Mouse (Mus musculus) common myeloid progenitor, adult 5-6 weeks (primary cell): ENCODE results near the gene Ccdc155. TPM values are rescaled to one million over a fixed set of nuclear protein-coding genes. Genes with fewer than 3 reads are reported as not detected.
A peak's percentile ranks its signal among the peaks of the same experiment; 100 is the strongest.

Experiments
- ATAC-seq: replicated peaks from 2 replicates; pipeline ENCODE4 v1.8.0; 2016; ENCODE audit warnings: low read depth, mild to moderate bottlenecking, moderate TSS enrichment, inconsistent platforms; ENCODE audit not compliant: poor library complexity, severe bottlenecking
- total RNA-seq: library from RNA; stranded (forward); fragments of 200-1000, 187-1606 nt; gene quantifications from 2 replicates; pipeline ENCODE4 v1.2.3, GENCODE M21; 2017

The Ccdc155 gene
- total RNA-seq, 1 experiment from 2014 or later = 0.18 TPM

DNA sequence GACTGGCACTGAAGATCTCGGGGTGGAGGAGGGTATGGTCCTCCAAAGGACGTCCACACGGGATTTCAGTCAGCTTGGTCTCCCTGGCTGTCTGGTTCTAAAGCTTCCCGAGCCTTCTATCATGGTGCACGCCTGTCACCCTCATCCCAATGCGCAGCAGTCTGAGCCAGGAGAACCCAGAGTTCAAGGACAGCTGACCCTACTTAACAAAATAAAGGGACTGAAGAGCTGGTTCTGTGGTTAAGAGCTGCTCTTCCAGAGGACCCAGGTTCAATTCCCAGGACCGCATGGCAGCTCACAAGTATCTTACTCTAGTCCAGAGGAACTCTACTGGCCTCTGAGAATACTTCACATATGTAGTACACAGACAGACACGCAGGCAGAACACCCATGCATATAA, 24.4 kb upstream of the Ccdc155 start:
- ATAC-seq = no peak

DNA sequence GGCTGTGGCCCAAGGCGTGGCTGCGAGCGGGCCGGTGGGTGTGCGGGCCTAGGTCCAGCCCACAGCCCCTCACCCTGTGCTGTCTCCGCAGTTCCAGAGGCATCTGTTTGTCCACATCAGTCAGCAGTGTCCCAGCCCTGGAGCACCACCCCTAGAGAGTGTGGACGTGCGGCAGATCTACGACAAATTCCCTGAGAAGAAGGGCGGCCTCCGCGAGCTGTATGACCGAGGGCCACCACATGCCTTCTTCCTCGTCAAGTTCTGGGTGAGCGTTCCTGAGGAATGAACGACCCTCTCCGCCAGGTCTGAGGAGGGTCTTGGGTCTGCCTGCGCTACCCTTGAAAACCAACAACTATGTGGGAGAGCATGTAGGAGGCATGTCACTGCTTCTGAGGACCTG, 23.9 kb upstream of the Ccdc155 start:
- no peak for ATAC-seq

DNA sequence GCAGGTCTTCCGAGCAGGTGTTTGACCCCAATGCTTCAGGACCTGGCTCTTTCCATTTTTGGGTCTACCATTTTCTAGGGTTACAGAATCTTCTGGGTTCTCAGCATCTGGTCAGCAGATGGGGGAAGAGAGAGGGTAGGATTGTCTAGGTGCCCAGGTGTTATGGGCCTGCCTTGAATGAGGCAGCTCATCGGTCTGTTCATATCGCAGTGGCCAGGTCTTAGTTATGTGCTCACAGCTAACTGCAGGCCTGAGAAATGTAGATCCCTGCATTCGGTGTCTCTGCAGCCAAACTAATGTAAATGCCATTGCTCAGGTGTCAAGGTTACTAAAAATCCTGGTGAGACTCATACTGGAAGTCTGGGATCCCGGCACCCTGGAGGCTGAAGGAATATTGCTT, 21.7 kb upstream of the Ccdc155 start:
- ATAC-seq = no peak

DNA sequence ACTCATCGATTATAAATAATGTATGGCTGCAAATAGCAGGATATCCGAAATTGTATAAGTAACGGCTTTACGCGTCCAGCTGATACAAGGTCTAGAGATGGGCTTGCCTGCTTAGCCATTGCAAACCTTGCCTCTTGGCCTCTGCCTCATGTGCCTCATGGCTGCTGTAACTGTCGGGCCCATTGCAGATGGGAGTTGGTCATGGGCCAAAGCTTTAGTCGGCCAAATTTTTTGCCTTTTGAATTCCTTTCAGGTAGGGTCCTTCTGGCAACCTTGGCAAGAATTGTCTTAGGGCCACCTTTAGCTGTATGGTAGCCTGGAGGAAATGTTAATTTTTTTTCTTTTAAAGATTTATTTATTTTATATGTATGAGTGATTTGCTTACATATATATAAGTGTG, 20.1 kb upstream of the Ccdc155 start:
- ATAC-seq = no peak

DNA sequence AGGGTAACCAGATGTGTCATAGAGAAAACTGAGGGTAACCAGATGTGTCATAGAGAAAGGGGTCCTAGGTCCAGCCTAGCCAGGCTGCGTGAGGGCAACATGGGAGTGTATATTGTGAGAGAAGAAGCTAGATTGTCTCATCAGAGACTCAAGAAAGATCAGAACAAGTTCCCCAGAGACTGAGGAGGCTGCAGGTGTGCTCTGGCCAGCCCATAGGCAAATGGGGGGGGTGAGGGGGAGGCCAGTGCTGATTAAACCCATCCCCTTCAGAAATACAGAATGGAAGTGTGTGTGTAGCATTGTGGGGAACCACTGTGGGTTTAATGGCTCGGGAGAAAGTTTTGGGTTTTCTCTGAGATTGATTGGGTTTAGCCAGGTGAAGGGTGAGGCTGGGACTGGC, 17.0 kb upstream of the Ccdc155 start:
- no peak for ATAC-seq

DNA sequence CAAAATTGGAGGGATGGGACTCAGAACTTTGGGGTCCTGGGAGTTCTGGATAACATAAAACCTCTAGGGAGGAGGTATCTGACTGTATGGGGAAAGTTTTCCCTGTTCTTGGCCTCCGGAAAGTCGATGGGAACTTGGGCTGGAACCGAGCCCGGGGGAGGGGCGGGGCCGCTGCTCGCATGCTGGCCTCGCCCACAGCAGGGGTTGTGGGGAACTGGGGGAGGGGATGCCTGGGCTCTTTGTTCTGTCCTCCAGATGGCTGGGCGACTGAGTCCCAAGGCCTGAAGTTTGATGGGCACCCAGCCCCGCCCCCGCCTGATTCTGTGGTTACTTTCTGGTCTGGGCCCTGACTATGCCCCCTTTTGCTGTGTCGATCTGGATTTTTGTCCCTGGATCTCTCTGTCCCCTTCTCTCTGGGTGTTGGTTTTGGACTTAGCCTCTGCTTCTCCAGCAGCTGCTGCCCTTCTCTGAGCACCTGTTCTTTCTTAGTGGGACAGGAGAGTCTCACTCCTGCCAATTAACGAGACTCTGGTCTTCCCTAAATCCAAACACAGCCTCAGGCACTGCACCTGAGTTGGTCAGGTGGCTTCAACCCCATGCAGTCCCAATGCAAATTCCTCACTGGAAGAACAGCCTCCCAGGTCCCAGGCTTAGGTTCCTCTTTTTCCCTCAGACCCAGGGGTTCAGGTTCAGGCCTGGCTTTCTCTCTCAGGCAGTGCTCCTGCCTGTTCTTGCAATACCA, 11.9 kb upstream of the Ccdc155 start:
- ATAC-seq = peak; percentile 39; the same call in 1 of the 2 replicates

DNA sequence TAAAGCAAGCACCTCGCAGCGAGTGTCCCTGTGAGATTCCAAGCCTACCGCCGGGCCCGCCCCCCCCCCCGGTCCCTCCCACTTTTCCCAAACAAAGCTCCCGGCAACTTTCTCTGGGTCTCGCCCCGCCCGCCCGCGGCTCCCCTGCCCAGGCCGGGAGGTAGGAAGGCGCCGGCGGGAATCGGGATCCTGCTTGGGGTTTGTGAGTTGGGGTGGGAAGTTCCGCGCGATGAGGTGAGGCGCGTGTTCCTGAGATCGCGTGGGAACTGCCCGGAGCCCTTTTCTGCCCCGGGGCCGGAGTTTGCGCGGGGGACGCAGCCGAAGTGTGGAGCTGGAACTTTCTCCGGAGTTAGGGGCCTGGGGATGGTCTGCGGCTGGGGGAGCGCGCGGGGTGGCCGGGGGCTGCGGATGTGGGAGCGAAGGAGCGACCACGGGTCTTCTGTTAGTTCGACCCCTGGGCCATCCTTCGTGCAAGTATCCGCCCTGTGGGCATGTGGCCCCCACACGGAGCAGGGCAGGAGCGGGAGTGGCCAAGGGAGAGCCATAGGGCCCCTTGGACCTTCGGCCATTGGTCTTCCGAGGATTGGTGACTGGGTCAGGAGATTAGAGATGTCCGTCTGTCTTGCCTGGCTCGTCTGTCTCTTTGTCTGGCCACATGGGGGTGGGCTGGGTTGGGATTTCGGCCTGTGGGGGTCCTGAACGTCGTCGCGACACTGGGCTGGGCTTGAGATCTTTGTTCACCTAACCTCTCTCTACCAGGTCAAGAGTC, 11.2 kb upstream of the Ccdc155 start, which contains the start of gene Tead2:
TSS of gene Tead2 (plus strand) at position 81 of the 769 bp plus-strand sequence.
- no peak for ATAC-seq

DNA sequence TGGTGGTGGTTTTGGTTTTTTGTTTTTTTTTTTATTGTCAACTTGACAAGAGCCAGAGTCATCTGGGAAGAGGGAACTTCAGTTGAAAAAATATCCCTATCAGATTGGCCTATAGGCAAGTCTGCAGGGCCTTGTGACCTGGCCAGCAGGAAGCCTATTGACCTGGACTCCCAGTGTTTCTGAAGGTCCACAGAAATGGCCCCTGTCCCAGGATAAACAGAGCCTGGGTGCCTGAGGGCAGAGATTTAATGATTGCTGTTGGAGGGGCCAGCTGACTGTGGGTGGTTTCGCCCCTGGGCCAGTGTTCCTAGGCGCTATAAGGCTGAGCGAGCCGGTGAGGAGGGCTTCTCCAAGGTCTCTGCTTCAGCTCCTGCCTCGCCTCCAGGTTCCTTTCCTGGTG, 9.0 kb upstream of the Ccdc155 start:
- ATAC-seq = no peak

DNA sequence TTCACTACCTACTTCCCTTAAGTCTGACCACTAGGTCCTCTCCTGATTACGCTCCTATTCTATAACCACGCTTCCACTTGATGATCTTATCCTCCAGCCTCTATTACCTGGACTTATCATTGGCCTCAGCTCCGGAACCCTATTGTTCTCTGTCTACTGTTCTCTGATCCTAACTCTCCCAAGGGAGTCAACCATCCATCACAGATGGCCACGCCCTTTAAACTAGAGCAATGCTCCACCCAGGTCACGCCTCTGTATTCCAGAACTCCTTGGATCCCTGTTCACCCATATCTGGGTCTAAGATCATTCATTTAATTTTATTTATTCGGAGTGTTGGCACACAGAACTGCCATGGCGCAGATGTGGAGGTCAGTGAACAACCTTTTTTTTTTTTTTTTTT, 7.7 kb upstream of the Ccdc155 start:
- 0 out of 2 replicates have a peak, but pooled peaks have one; percentile 20 for ATAC-seq

DNA sequence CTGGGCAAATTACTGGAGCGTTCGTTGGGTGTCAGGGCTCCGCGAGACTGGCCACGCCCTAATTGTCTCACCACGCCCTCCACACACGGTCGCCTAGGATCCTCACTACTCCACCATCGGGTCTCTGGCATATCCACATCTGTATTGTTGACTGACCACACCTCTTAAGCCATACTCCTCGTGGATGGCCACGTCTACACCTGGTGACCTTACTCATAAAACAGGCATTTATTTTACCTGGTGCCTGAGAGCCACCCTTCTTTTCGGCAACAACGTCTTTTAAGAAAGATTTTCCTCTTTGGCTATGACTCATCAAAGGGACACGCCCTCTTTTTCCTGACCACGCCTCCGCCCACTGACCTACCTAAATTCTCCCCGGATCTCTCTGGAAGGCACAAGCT, 7.2 kb upstream of the Ccdc155 start, which contains the start of gene Dkkl1:
TSS of gene Dkkl1 (minus strand) at position 297 of the 401 bp plus-strand sequence.
- peak; percentile 82 for ATAC-seq

DNA sequence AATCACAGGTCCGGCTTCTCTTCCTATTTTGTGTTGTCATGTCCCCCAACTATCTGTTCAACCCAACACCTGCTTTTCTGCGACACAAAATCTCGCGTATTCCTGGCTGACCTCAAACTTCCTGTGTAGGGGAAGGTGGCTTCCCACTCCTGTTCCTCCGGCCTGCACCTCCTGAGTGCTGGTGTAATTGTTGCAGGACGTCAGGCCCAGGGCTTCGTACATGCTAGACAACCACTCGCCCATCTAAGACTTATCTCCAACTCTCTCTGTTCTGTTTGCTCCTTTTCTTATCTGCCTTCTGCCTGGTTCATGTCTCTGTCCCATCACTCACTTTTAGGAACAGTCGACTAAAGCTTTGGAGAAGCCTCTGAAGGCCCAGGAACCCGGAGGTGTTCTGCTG, 6.4 kb upstream of the Ccdc155 start:
- ATAC-seq = no peak

DNA sequence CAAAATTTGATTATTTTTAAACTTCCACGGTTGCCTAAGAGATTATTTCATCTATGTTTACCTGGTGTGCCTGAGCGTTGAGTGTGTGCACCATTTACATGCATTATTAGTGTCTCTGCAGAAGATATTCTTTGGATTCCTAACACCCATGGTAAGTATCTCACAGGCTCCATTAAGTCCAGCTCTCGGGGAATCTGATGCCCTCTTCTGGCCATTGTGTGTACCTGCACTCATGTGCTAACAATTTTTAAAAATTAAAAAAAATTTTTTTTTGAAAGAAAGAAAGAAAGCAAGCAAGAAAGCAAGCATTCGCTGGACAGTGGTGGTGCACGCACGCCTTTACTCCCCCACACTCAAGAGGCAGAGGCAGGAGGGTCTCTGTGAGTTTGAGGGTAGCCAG, 3.6 kb upstream of the Ccdc155 start:
- ATAC-seq = no peak

DNA sequence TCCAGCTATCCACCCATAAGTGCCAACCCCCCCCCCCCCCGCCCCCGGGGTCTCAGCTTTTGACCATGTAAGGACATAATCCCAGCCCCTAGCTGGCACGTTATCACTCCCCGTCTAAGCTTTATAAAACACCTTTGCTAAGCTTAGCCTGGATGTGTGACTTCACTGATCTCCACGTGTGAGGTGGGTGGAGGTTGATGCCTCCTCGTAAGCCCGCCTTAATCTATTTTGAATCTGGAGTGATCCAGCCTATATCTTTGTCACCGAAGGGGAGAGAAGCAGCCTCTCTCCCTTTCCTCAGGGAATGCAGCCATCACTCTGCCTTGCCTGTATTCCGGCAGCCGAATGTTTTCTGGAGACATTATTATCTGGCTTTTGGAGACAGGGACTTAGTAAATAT, 2.0 kb downstream of the Ccdc155 start:
- ATAC-seq = no peak

DNA sequence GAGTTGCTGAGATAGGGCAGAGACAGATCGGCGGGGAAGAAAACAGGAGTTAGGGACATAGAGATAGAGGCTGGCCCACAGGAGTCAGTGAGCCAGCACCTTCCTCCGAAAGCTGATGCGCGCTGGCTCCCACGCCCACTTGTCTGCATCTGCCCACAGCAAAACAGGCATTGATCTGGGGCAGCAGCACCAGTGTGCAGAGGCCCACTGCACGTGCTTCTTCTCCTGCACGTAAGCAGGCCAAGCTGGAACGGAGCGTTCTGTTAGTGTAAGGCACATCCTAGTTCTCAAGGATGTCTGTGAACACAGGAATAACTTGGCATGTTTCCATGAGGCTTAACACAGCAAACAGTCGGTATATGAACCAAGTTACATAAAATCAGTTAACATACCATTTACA, 5.7 kb downstream of the Ccdc155 start:
- no peak for ATAC-seq

DNA sequence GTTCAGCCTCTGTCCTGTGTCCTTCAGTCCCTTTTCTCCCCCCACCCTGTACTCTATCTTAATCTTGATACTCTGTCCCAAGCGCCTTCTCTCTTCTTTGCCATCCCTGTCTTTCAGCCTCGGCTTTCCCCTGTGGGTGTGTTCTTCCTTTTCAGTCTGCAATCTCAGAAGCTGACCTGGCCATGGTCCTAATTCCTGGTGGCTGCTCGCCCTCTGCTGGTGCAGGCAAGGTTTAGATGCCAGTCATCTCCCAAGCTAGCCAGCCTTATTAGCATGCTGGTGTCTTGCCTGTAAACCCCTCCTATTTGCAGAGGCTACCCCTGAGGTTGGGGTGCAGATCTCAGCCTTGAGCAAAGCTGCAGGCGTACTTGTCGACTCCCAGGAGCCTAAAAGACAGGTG, 6.3 kb downstream of the Ccdc155 start:
- peak; percentile 80 for ATAC-seq

DNA sequence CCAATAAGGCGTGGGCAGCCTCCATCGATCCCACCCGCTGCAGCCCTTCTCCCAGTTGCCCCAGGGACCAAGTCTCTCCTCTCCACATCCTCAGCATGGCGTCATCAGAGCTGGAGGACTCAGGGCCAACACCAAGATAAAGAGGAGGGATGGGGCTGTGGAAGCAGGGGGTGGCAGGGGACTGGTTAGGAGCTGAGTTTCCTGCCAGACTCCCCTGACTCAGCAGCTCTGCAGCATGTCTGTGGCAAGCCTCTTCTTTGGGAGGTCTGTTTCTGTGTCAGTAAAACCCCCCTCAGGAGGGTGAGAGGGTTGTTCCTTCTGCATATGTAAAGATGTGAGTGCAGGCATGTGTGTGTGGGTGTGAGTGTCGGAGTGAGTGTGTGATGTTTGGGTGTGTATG, 7.7 kb downstream of the Ccdc155 start:
- peak; percentile 46 for ATAC-seq

DNA sequence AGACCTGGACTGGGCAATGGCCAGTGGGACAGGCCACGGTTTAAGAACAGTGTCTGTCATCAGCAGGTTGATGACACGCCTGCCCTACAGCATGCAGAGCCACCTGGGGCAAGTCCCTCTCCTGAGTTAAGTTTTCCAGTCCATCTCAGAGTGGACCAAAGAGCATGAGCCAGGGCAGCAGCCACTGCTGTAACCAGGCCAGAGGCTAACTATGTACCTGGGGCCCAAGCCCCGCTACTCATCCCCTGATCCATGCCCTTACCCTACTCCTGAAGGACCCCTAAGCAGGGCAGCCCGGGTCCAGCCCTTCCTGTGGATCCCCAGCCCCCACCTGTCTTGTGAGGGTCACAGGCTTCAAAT, 8.5 kb downstream of the Ccdc155 start:
- no peak for ATAC-seq

DNA sequence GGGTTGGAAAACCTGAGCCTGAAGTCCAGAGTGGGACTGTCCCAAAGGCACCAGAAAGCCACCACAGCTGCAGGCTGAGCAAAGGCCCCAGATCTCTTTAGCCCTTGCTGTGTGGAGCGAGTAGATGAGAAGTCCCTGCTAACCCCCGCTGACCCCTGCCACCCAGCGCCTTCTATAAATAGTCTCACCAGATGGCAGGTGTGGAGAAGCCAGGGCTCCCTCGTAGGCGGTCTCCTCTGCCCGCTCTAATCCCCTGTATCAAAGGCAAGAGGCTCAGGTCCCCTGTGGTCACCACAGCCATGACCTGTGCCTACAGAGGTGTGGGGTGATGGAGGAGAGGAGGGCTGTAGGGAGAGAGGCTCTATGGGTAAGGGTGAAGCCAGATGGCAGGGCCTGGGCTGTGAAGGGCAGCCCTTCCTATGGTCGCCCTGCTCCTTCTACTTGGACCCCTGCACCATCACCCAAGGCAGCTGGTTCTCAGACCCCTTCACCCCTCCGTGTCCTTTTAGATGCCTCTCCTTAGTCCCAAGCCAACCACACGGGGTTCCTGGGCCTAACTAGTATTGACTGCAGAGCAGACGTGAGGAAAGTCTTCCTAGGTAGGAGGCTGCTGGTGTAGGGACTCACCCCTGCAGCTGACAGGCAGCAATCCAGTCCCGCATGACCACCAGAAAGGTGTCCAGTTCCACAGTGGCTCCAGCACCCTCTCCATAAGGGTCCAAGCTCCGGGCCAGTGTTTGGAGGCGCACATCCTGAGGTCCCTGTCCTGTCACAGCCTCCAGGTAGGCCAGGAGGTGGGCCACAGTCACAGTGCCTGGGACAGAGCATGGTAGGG, 9.1 kb downstream of the Ccdc155 start:
- no peak for ATAC-seq

DNA sequence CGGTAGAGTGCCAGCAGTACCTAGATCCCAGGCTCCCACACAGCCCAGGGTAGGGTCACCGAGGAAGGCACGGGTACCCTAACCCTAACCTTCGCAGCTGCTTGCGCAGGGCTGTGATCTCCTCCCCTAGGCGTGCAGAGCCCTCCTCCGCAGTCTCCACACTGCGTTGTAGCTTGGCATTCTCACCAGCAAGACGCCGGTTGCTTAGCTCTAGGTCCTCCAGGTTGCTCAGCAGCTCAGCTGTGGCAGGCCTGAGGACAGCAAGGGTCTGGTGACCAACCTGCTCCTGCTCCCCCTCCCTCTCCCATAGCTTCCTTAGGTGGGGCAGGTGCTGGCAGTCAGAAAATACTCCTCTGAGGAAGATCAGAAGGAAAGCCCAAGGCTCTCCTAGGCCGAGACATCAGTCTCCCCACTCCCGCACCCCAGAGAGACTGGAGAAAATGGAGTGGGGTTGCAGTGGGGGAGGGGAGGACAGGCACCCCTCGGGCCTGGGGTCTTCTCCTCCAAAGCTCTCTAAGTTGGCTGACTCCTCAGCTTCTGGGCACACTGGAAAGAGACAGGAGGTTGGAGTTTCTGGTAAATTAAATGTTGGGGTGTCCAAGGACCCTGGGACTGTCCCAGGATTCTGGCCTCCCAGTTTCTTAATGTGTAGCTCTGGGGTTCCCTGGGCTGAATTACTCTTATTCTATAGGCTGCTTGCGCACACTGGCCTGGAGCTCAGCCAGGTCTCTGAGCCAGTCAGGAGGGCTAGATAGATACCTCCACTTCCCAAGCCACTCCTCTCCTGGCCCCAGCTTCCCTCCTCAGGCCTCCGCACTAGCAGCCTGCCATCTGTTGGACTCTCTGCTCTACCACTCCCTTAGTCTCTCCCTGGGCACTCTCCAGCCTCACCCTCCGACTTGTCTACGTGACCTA, 10.6 kb downstream of the Ccdc155 start:
- no peak for ATAC-seq

DNA sequence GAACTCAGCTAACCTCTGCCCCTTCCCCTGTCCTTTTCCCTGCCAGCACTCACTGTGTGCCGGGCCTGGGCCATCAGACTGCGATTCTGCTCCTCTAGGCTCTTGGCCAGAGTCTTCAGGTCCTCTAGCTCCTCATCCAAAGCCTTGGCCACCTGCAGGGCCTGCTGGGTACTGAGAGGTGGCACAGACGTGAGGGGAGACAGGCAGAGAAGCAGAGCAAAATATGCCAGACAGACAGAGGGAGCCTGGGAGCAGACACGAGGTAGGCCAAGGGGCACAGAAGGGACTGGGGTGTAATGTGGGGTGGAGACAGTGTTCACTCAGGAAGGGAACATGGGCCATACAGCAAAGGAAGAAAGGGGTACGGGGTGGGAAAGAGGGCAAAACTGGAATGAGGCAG, 11.3 kb downstream of the Ccdc155 start:
- ATAC-seq = no peak
